Mouse (Mus musculus) adrenal gland, postnatal 25 days (tissue): ENCODE data around the gene Defb3. TPM values are rescaled to one million over a fixed set of nuclear protein-coding genes. Genes with fewer than 3 reads are reported as not detected.
"Not testable (repeated sequence)": the region's sequence is repeated elsewhere in the genome, so short reads cannot be mapped to it uniquely, and the experiment has no call there.

Source experiments
- DNase-seq: peaks from one replicate; pipeline ENCODE4 v3.0.0; 2021; ENCODE audit warnings: mixed read lengths
- long read RNA-seq: library from polyadenylated mRNA; stranded (forward); transcript quantifications from one replicate; pipeline ENCODE4 v2.0.0, GENCODE M21; 2021
- total RNA-seq: library from RNA; stranded (reverse); gene quantifications from 2 replicates; pipeline ENCODE4 v1.2.3, GENCODE M21; 2021

Gene Defb3
- total RNA-seq, result not detected in 2 replicates
- long read RNA-seq, result 0 reads

DNA sequence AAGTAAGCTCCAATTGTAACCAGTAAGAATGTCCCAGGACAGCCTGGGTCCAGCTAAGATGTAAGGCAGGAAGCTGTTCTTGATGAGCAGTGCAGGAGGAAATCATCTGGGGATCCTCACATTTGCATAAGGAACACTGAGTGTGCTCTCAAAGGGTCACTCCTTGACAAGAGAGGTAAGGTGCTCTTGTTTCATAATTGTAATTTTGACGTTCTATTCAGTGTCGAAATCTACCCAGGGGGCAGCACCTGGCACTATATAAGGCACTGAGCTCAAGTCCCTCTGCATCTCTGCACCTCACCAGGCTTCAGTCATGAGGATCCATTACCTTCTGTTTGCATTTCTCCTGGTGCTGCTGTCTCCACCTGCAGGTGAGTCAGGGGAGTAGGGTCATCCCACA, at the start of gene Defb3:
Gene Defb3, plus strand, starts transcription at position 301 of the 400 bp plus-strand sequence.
- not testable (repeated sequence) for DNase-seq

DNA sequence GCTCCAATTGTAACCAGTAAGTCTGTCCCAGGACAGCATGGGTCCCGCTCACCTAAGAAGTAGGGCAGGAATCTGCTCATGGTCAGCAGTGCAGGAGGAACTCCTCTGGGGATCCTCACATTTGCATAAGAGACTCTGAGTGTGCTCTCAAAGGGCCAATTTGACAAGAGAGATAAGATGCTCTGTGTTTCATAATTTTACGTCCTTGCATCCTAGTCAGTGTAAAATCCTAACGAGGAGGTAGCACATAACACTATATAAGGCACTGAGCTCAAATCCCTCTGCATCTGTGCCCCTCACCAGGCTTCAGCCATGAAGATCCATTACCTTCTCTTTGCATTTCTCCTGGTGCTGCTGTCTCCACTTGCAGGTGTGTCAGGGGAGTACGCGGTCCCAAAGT, 45.9 kb upstream of the Defb3 start, which contains the start of gene Defb5:
Gene Defb5, plus strand, starts transcription at position 301 of the 400 bp plus-strand sequence.
- DNase-seq, result no peak

DNA sequence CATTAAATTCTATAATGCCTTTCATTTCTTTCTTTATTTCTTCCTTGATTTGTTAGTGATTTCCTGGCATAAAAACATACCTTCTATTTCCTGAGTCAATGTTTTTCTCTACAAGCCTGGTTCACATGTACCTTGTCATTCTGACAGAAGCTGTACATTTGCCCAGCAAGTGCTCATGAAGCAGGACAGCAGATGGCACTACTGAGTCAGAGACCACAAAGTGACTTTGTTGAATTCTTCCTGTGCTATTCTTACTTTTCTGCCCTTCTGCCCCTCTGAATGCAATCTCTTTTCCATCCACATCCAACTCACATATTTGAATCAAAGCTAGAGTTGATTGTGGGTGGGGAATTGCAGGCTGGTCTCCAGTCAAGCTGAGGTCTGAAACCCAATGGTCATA, 35.0 kb upstream of the Defb3 start:
- DNase-seq, result no peak

DNA sequence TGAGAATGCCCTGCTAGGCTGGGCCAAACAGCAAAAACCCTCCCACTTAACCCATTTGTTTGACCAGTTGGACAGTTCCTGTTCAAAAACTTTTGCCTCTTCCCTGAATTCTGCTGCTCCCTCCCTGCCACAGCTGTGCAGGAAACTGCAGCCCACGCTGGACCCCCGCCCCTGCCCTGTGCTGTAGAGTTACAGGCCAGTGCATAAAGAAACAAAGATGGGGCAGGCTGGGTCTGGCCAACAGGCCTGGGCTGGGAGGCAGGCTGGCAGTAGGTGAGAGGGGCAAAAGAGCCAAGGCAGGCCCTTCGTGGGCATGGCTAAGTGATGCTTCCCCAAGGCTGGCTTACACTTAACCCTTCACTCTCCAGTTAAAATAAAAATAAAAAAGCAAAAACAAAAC, 33.5 kb upstream of the Defb3 start:
- no peak for DNase-seq

DNA sequence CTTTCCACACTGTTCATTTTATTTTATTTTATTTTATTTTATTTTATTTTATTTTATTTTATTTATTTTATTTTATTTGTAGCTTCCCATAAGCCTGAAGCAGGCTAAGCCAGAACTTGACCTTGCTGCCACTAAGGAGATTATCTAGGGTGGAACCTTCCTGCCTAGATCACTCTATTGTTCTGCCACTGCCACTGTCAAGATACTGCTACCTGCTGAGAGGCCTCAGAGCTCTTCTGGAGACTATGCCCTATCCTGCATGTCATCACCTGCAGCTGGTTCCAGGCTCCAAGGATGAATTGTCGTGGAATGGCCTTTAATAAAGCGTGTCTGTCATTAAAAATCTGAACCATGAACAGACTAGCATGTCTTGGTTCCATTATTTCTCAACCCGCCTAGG, 5.2 kb downstream of the Defb3 start:
- not testable (repeated sequence) for DNase-seq

DNA sequence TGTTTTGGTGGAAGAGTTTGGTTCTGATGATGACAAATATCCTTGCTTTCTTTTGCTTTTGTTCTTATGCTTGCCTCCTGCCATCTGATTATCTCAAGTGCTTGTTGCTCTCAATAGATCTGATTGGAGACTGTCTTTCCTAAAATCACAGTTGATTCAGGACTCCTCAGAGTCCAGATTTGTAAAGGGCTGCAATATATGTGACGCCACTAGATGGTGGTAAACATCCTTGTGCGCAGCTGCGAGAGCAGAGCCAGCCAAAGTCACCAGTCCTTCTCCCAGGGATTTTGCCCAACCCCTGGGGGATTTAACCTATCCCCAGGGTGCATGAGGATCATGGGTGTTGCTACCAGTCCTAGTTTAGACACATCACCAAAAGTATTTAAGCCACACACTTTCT, 38.7 kb downstream of the Defb3 start:
- DNase-seq, result no peak

Other genes with a start within 250 kb of the Defb3 start
- not detected in 2 replicates for gene Defb39, start 228.6 kb upstream of the Defb3 start, total RNA-seq
- not detected in 2 replicates for gene Defb12, start 178.5 kb upstream of the Defb3 start, total RNA-seq
- not detected in 2 replicates for gene Defb34, start 169.6 kb upstream of the Defb3 start, total RNA-seq
- not detected in 2 replicates for gene Gm45826, start 152.6 kb upstream of the Defb3 start, total RNA-seq
- gene Defb14, start 99.0 kb upstream of the Defb3 start, total RNA-seq, result not detected in 2 replicates
- gene Defb4, start 94.7 kb upstream of the Defb3 start, total RNA-seq, result not detected in 2 replicates
- not detected in 2 replicates for gene Defb6, start 67.9 kb upstream of the Defb3 start, total RNA-seq
- not detected in 2 replicates for gene Defb46, start 53.4 kb upstream of the Defb3 start, total RNA-seq
- gene Defb5, start 45.8 kb upstream of the Defb3 start, total RNA-seq, result not detected in 2 replicates
- gene Defb8, start 154.2 kb downstream of the Defb3 start, total RNA-seq, result not detected in 2 replicates
- not detected in 2 replicates for gene Defb7, start 201.7 kb downstream of the Defb3 start, total RNA-seq